Comparison of ENCODE assay signal across 26 mouse cellular contexts in the genomic region with DNA sequence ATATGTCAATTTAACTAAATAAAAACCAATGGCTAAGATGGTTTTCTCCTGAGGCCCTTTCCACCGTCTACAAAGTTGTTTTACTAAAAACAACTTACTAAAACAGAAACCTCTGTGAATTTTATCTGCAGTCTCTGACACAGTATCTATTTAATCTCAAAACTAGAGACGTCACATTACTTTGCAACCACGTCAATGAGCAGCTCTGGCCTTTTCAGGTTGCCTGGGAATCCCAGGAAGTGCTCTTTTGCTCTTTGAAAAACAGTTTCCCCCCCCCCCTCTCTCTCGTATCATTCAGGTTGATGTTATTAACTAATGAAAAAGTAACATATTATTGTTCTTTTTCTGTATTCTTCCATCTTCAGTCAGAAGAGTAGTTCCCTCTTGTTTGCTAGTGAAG.
"Had no signal": no experiment of that assay in that cellular context is flagged by ENCODE, and none has a peak within 500 bp of the region (broad histone marks: within the 10 kb centered on the region; RNA-seq: fewer than 3 reads in every experiment).

No protein-coding gene starts in this region.

- DNase-seq: gastrocnemius, adult 2 months; gastrocnemius, postnatal 10 days; gastrocnemius, postnatal 25 days; heart, adult 18-20 months; heart, postnatal 10 days; heart, postnatal 4 days; kidney, adult 18-20 months; kidney, adult 8-10 months; kidney, postnatal 10 days; kidney, postnatal 25 days; kidney, postnatal 4 days; left cerebral cortex, postnatal 4 days had no signal

- H3K4me3 ChIP-seq: gastrocnemius, adult 2 months; heart, embryonic 10.5 days; heart, embryonic 12.5 days; hindbrain, embryonic 10.5 days; hindbrain, embryonic 12.5 days; intestine, embryonic 15.5 days; layer of hippocampus, adult 2 months; left cerebral cortex, adult 2 months; limb, embryonic 13.5 days; limb, embryonic 15.5 days; liver, embryonic 12.5 days had no signal

- ATAC-seq: hindbrain, embryonic 16.5 days; intestine, embryonic 15.5 days; intestine, postnatal 0 days; liver, embryonic 12.5 days had no signal

- H3K27ac ChIP-seq: gastrocnemius, adult 2 months; heart, embryonic 10.5 days; hindbrain, embryonic 10.5 days; hindbrain, embryonic 12.5 days; hindbrain, embryonic 14.5 days; intestine, embryonic 15.5 days; layer of hippocampus, adult 2 months; left cerebral cortex, adult 2 months; limb, embryonic 13.5 days; limb, embryonic 15.5 days; liver, embryonic 12.5 days; liver, embryonic 14.5 days had no signal

- H3K4me1 ChIP-seq: heart, embryonic 10.5 days; heart, embryonic 12.5 days; hindbrain, embryonic 10.5 days; hindbrain, embryonic 12.5 days; intestine, embryonic 15.5 days; limb, embryonic 13.5 days; limb, embryonic 15.5 days; liver, embryonic 12.5 days had no signal

- H3K9me3 ChIP-seq: heart, embryonic 10.5 days; heart, embryonic 12.5 days; hindbrain, embryonic 10.5 days; hindbrain, embryonic 12.5 days; intestine, embryonic 15.5 days; limb, embryonic 13.5 days; limb, embryonic 15.5 days; liver, embryonic 12.5 days had no signal

- H3K27me3 ChIP-seq: heart, embryonic 12.5 days; hindbrain, embryonic 12.5 days; intestine, embryonic 15.5 days; limb, embryonic 13.5 days; limb, embryonic 15.5 days; liver, embryonic 12.5 days had no signal

- H3K36me3 ChIP-seq: heart, embryonic 10.5 days; heart, embryonic 12.5 days; hindbrain, embryonic 10.5 days; hindbrain, embryonic 12.5 days; intestine, embryonic 15.5 days; limb, embryonic 13.5 days; limb, embryonic 15.5 days; liver, embryonic 12.5 days had no signal

- H3K4me2 ChIP-seq: heart, embryonic 12.5 days; hindbrain, embryonic 12.5 days; hindbrain, embryonic 14.5 days; intestine, embryonic 15.5 days; limb, embryonic 13.5 days; limb, embryonic 15.5 days; liver, embryonic 12.5 days had no signal

- H3K9ac ChIP-seq: heart, embryonic 12.5 days; hindbrain, embryonic 12.5 days; hindbrain, embryonic 14.5 days; intestine, embryonic 15.5 days; limb, embryonic 13.5 days; limb, embryonic 15.5 days; liver, embryonic 12.5 days; liver, embryonic 14.5 days had no signal
